Mouse (Mus musculus) intestine, embryonic 14.5 days (tissue): ENCODE data around the gene Tmem236. TPM values are rescaled to one million over a fixed set of nuclear protein-coding genes. Genes with fewer than 3 reads are reported as not detected.

ENCODE experiments used
- ATAC-seq: fragments of 200-750 bp; cut with Nextera tagmentation; replicated peaks from 2 replicates; pipeline ENCODE4 v1.8.0; 2017; ENCODE audit warnings: low read depth, moderate number of reproducible peaks, moderate TSS enrichment, moderate library complexity; ENCODE audit not compliant: low FRiP score, low TSS enrichment
- DNase-seq: peaks from one replicate; pipeline ENCODE4 v3.0.0-alpha.2; 2018; ENCODE audit warnings: low spot score
- H3K27ac ChIP-seq: fragments of 300-500 bp; sonication (generic); 2 replicates; pipeline ENCODE4 v1.5.1; 2014; ENCODE audit warnings: low read depth, mild to moderate bottlenecking, control low read depth
- H3K27me3 ChIP-seq: fragments of 300-500 bp; sonication (generic); replicated peaks from 2 replicates; pipeline ENCODE4 v1.6.1; 2014; ENCODE audit warnings: low read length, control low read depth; ENCODE audit not compliant: control insufficient read depth, insufficient read depth
- H3K36me3 ChIP-seq: fragments of 300-500 bp; sonication (generic); 2 replicates; pipeline ENCODE4 v1.6.1; 2014; ENCODE audit warnings: low read length, control low read depth; ENCODE audit not compliant: control insufficient read depth, insufficient read depth
- H3K4me1 ChIP-seq: fragments of 300-500 bp; sonication (generic); replicated peaks from 2 replicates; pipeline ENCODE4 v1.6.1; 2014; ENCODE audit warnings: low read length, control low read depth, mixed read lengths; ENCODE audit not compliant: control insufficient read depth, insufficient read depth
- H3K4me2 ChIP-seq: fragments of 300-500 bp; sonication (generic); 2 replicates; pipeline ENCODE4 v1.6.1; 2014; ENCODE audit warnings: low read length
- H3K4me3 ChIP-seq: fragments of 300-500 bp; sonication (generic); 2 replicates; pipeline ENCODE4 v1.5.1; 2014; ENCODE audit warnings: low read depth, low read length, control low read depth, mixed read lengths
- H3K9ac ChIP-seq: fragments of 300-500 bp; sonication (generic); 2 replicates; pipeline ENCODE4 v1.6.1; 2014; ENCODE audit warnings: mild to moderate bottlenecking, low read length
- H3K9me3 ChIP-seq: fragments of 300-500 bp; sonication (generic); 2 replicates; pipeline ENCODE4 v1.6.1; 2016; ENCODE audit warnings: low read length, control low read depth; ENCODE audit not compliant: control insufficient read depth
- WGBS: fragments of 180-500 bp; shearing (Covaris S2); extraction: QIAGEN DNeasy Blood & Tissue Kit; methylation state at CpG from one replicate; pipeline ENCODE4 v1.1.7; 2014; 5-methylcytosine and 5-hydroxymethylcytosine counted together
- polyA plus RNA-seq: library from polyadenylated mRNA; unstranded; fragments of >200 nt; fragmentation: Nextera tagmentation; extraction: Ambion mirVana; gene quantifications from 2 replicates; pipeline ENCODE4 v1.2.1, GENCODE M21; 2014

Gene Tmem236
- polyA plus RNA-seq, 1 experiment from 2014 or later: 4.5 TPM

DNA sequence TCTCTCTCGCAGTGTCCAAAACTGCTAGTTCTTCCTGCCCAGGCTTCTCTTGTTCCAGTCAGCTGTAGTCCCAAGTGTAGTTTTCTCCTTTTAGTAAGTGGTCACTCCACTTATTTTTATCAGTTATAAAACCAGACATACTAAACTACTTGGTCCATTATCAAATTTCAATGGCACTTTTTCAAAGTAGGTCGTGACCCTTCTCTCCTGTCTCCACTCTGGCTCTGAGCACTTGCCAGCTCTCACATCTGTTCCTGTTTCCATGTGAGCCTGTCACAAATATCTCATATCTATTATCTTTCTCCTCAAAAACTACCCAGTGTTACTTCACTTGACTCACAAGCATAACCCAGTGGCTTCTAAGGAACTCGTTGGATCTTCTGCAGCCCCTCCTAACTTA is 29.0 kb upstream of the Tmem236 start:
- WGBS: 73% methylated on average over 3 of the region's 3 CpGs
- Histone ChIP-seq H3K27me3 (no peaks in the 10 kb centered on the region), H3K9ac (no peak overlapping the region), H3K4me3 (no peak overlapping the region), H3K27ac (no peak overlapping the region), H3K36me3 (peaks cover 53% of the 10 kb centered on the region), H3K4me1 (no peaks in the 10 kb centered on the region), H3K9me3 (no peaks in the 10 kb centered on the region), H3K4me2 (no peak overlapping the region)
- DNase-seq: no peak
- ATAC-seq: no peak

DNA sequence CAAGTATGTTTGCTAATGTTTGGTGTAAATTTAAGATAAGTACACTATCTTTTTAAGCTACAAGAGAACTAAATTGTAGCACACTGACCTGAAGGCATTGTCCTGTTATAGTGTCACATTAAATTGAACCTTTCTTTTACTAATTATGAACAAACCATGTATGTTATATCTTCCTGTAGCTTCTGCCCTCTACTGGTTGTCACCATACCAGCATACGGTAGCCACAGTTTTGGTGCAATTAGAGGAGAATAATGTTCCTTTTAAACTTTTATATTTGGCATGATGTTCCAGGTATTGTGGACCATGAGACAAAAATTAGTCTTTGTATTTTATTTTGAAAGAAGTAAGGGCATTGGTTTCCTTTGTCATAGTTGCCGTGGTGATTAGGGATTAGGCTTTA is 27.4 kb upstream of the Tmem236 start:
- no peak overlapping the region for H3K9ac ChIP-seq
- 81% methylated on average over 2 of the region's 2 CpGs for WGBS
- H3K4me1 ChIP-seq: no peaks in the 10 kb centered on the region
- H3K9me3 ChIP-seq: no peaks in the 10 kb centered on the region
- no peak overlapping the region for H3K4me3 ChIP-seq
- DNase-seq (no peak), ATAC-seq (no peak)
- H3K36me3 ChIP-seq: peaks cover 41% of the 10 kb centered on the region
- H3K27ac ChIP-seq: no peak overlapping the region
- no peaks in the 10 kb centered on the region for H3K27me3 ChIP-seq
- no peak overlapping the region for H3K4me2 ChIP-seq

DNA sequence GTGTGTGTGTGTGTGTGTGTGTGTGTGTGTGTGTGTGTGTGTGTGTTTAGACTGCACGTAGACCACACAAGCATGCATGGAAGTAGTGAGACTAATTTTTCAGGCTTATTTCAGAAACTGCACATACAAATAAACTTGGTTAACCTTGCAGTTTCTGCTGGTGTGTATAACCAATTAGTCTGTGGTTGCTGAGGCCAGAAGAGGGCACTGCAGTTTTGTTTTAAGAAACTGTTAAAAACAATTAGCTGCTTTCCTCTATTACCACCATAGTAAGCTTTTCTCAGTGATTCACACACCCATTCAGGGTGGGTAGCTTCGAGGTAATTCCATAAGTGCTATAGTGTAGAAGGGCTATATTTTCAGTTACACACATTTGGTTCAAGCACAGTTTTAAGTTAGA is 23.5 kb upstream of the Tmem236 start:
- DNase-seq (no peak), ATAC-seq (no peak)
- H3K36me3 ChIP-seq: peaks cover 14% of the 10 kb centered on the region
- H3K4me2 ChIP-seq: no peak overlapping the region
- no peaks in the 10 kb centered on the region for H3K9me3 ChIP-seq
- H3K27ac ChIP-seq: no peak overlapping the region
- H3K9ac ChIP-seq: no peak overlapping the region
- no peaks in the 10 kb centered on the region for H3K4me1 ChIP-seq
- WGBS: 92% methylated on average over 2 of the region's 2 CpGs
- H3K4me3 ChIP-seq: no peak overlapping the region
- no peaks in the 10 kb centered on the region for H3K27me3 ChIP-seq

DNA sequence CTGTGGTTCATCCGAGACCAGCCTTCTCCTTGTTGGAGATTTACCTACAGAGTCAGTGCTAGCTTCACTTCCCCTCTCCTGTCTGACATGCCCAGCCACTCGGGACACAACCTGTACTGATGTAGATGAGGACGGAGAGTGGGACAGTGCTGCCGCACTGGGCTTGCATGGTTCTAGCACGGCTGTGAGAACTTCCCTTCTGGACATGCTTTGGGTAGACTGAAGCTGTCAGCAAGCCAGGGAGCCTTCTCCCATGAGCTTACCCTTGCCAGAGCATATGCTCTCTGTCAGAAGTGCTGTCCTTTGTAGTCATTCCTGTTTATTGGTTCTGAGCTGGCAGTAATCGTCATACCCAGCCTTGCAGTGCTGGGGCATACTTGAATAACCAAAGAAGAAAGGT is 22.5 kb upstream of the Tmem236 start:
- Histone ChIP-seq H3K36me3 (peaks cover 7% of the 10 kb centered on the region; the same call in 1 of the 2 replicates), H3K27ac (no peak overlapping the region), H3K9me3 (no peaks in the 10 kb centered on the region), H3K27me3 (no peaks in the 10 kb centered on the region), H3K9ac (no peak overlapping the region), H3K4me3 (no peak overlapping the region), H3K4me2 (no peak overlapping the region), H3K4me1 (no peaks in the 10 kb centered on the region)
- DNase-seq (no peak), ATAC-seq (no peak)
- 92% methylated on average over 6 of the region's 6 CpGs for WGBS

DNA sequence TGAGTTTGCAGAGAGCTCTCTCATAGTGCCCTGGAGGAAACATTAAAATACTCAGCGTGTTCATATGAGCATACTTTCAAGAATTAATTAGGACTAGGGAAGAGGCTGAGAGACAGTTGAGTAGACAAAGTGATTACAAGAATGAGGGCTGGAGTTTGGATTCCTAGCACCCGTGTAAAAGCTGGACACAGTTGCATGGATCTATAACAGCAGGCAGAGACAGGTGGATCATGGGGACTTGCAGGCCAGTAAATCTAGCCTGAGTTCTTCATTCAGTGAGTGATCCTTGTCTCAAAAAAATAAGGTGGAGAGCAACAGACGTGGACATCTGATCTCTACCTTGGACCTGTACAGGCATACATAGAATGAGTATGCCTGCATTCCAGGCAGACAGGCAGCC is 15.3 kb upstream of the Tmem236 start:
- Histone ChIP-seq H3K9me3 (no peaks in the 10 kb centered on the region), H3K4me1 (no peaks in the 10 kb centered on the region), H3K9ac (no peak overlapping the region), H3K27me3 (no peaks in the 10 kb centered on the region), H3K4me3 (no peak overlapping the region), H3K27ac (no peak overlapping the region), H3K36me3 (0 out of 2 replicates have a peak, but pooled peaks cover 3% of the 10 kb centered on the region), H3K4me2 (no peak overlapping the region)
- no peak for DNase-seq
- 77% methylated on average over 3 of the region's 3 CpGs for WGBS
- ATAC-seq: no peak

DNA sequence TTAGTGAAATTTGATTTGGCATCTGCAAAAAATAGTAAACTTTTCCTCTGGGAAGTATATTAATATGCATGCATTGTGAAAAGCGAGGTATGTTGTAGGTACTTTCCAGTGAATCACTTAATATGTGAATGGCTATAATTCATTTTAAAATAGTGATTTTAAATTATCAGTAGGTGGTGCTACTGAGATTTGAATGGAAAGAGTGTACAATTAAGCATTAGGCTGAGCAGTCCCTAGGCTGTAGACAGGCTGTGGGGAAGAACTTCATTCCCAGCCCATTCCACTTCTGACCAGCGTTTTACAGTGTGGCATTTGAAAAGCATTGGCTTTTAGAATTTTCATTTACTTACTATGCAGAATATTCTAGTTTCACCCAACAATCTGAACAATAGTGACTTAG is 14.6 kb upstream of the Tmem236 start:
- no peaks in the 10 kb centered on the region for H3K4me1 ChIP-seq
- WGBS: 76% methylated on average over 2 of the region's 2 CpGs
- H3K4me2 ChIP-seq: no peak overlapping the region
- H3K27me3 ChIP-seq: no peaks in the 10 kb centered on the region
- no peak overlapping the region for H3K4me3 ChIP-seq
- no peaks in the 10 kb centered on the region for H3K9me3 ChIP-seq
- ATAC-seq (no peak), DNase-seq (no peak)
- H3K27ac ChIP-seq: no peak overlapping the region
- H3K36me3 ChIP-seq: 0 out of 2 replicates have a peak, but pooled peaks cover 3% of the 10 kb centered on the region
- no peak overlapping the region for H3K9ac ChIP-seq

DNA sequence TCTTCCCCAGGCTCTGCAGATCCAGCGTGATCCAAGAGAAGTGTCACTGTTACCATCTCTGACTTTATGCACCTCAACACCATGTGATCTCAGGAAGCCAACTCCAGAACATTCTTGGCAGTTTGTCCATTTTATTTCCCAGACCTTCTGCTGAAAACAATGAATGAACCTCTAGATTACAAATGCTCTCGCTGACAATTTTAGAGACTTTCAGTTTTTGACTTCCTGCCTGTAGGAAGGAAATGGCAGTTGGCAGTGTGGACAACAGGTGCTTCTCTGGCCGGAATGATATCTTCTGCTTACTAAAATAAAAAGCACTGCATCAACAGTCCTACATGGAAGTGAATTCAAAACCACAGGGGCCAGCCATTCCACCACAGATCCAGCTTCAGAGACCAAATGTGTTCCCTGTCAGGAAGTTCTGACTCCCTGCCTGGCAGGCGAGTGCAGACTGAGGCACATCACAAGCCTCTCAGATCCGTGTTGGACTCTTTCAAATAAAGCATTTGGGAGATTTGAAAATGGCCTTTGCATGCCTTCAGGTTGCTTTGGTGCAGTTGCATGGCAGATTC is 9.8 kb upstream of the Tmem236 start:
- 83% methylated on average over 5 of the region's 5 CpGs for WGBS
- no peak for DNase-seq
- no peaks in the 10 kb centered on the region for H3K36me3 ChIP-seq

DNA sequence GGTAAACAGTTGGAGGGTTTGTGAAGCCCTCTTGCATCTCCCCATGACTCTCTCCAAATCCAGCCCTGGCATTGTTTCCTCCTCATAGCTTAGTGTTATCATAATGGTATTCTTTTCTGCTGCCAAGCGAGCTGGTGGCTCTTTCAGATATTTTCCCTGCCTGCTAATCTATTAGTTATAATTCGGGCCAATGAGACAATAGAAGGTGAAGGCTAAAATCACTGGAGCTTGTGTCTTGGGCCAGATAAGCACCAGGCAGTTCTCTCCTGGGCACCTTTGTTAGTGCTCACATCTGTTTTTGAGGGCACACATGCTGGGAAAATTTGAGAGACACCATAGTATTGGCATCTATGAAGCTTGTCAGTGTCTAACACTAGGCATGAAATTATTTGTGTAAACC is 9.3 kb upstream of the Tmem236 start:
- Histone ChIP-seq H3K9ac (no peak overlapping the region), H3K27ac (no peak overlapping the region), H3K9me3 (no peaks in the 10 kb centered on the region), H3K36me3 (no peaks in the 10 kb centered on the region), H3K4me2 (no peak overlapping the region), H3K4me1 (no peaks in the 10 kb centered on the region), H3K4me3 (no peak overlapping the region), H3K27me3 (no peaks in the 10 kb centered on the region)
- DNase-seq: no peak
- no peak for ATAC-seq
- WGBS: 82% methylated on average over 2 of the region's 2 CpGs

More for the DNA sequence above, 9.8 kb upstream of the Tmem236 start:
- Histone ChIP-seq H3K27ac (no peak overlapping the region), H3K9ac (no peak overlapping the region), H3K4me2 (no peak overlapping the region), H3K27me3 (no peaks in the 10 kb centered on the region), H3K4me3 (no peak overlapping the region), H3K9me3 (no peaks in the 10 kb centered on the region), H3K4me1 (no peaks in the 10 kb centered on the region)
- no peak for ATAC-seq

DNA sequence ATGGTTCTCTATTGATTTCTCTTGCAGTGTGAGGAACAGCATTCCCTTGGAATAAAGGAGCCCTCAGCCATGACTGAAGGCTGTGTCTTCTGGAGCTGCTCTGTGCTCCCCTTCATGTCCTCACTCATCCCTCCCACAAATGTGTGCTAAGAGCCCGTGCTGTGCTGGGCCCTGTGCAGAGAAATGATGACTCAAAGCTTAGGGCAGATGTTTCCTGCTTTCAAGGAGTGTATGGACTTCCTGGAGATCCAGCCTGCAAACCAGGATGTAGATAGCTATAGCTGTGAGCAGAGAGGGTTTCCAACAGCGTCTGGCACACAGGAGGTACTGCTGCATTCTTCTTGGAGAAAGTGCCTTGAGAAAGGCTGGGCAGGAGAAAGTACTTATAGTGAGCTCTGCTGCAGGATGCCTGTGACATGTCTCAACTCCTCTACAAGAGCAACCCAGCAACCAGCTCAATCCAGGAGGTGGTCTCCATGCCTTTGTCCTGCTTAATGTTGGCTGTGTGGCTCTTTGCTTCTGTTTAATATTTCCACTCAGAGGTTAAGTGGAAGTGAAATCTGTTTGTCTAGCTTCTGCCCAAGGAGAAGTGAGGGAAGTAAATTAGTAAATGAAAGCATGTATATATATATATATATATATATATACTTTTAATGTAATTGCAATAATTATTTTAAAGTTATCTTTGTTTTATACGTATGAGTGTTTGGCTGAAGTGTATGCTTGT is 8.5 kb upstream of the Tmem236 start:
- no peak for DNase-seq
- Histone ChIP-seq H3K4me2 (no peak overlapping the region), H3K9me3 (no peaks in the 10 kb centered on the region), H3K4me1 (no peaks in the 10 kb centered on the region), H3K27me3 (no peaks in the 10 kb centered on the region), H3K27ac (no peak overlapping the region), H3K36me3 (no peaks in the 10 kb centered on the region), H3K9ac (no peak overlapping the region), H3K4me3 (no peak overlapping the region)
- ATAC-seq: no peak; the same call in 1 of the 2 replicates
- WGBS: 64% methylated on average over 3 of the region's 3 CpGs
